Mouse (Mus musculus): ENCODE measurements at regions not wholly inside any gene's neighbourhood (a gene's known extent, or its start where the extent isn't known, plus 50 kb on each side); places are given as distances from the start of the nearest gene placed in this dataset.

DNA sequence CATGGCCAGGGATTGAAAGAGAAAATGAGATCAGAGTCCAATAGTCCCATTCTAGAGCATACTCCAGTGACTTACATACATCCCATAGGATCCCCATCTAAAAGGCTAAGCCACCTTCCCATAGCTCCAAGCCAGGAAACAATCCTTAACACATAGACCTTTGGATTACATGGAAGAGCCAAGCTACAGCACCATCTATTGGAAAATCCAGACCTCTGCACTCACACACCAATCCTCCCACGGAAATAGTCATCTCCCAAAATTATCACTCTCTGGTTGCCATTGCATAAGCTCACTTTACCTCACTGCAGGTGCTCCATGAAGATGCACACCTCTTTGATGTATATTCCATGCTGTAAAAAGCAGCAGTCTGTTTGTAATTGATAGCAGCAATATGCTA, 543.4 kb downstream of the Nebl start:
- no peaks in the 10 kb centered on the region for H3K4me1 ChIP-seq (ENCODE audit: control insufficient read depth, insufficient read depth, low read length)
- no peak for ATAC-seq (ENCODE audit: low read depth)
- WGBS = 64% methylated on average over 1 of the region's 1 CpGs
- no peak overlapping the region for H3K4me2 ChIP-seq (ENCODE audit: low read depth, low read length)
- no peaks in the 10 kb centered on the region for H3K27me3 ChIP-seq (ENCODE audit: control insufficient read depth, insufficient read depth, low read length)
- no peak overlapping the region for H3K4me3 ChIP-seq (ENCODE audit: low read depth, low read length)
- H3K9ac ChIP-seq (replicated peaks; ENCODE audit: low read depth, low read length) = no peak overlapping the region
- no peak overlapping the region for H3K27ac ChIP-seq (ENCODE audit: low read depth, low read length)
- H3K9me3 ChIP-seq (ENCODE audit: control insufficient read depth, low read length) = no peaks in the 10 kb centered on the region
- no peaks in the 10 kb centered on the region for H3K36me3 ChIP-seq (ENCODE audit: control insufficient read depth, insufficient read depth, low read length)

GRCm38 (mm10) chr2:17183696-17184095, 547.6 kb downstream of the Nebl start:
- ATAC-seq (ENCODE audit: low read depth) = no peak
- no peak overlapping the region for H3K4me2 ChIP-seq (ENCODE audit: low read depth, low read length)
- WGBS = 76% methylated on average over 2 of the region's 2 CpGs

GRCm38 (mm10) chr2:17181597-17181996, 549.7 kb downstream of the Nebl start:
- 92% methylated on average over 2 of the region's 2 CpGs for WGBS
- no peak for ATAC-seq (ENCODE audit: low read depth)
- Histone ChIP-seq H3K9ac (replicated peaks; ENCODE audit: low read depth, low read length) (no peak overlapping the region), H3K9me3 (ENCODE audit: control insufficient read depth, low read length) (no peaks in the 10 kb centered on the region), H3K36me3 (ENCODE audit: control insufficient read depth, insufficient read depth, low read length) (no peaks in the 10 kb centered on the region), H3K27ac (ENCODE audit: low read depth, low read length) (no peak overlapping the region), H3K4me2 (ENCODE audit: low read depth, low read length) (no peak overlapping the region), H3K4me3 (ENCODE audit: low read depth, low read length) (no peak overlapping the region), H3K27me3 (ENCODE audit: control insufficient read depth, insufficient read depth, low read length) (no peaks in the 10 kb centered on the region), H3K4me1 (ENCODE audit: control insufficient read depth, insufficient read depth, low read length) (no peaks in the 10 kb centered on the region)

More at GRCm38 (mm10) chr2:17183696-17184095, 547.6 kb downstream of the Nebl start:
- no peak overlapping the region for H3K9ac ChIP-seq (replicated peaks; ENCODE audit: low read depth, low read length)
- no peak overlapping the region for H3K27ac ChIP-seq (ENCODE audit: low read depth, low read length)
- H3K9me3 ChIP-seq (ENCODE audit: control insufficient read depth, low read length) = no peaks in the 10 kb centered on the region
- no peaks in the 10 kb centered on the region for H3K27me3 ChIP-seq (ENCODE audit: control insufficient read depth, insufficient read depth, low read length)
- H3K4me3 ChIP-seq (ENCODE audit: low read depth, low read length) = no peak overlapping the region
- H3K36me3 ChIP-seq (ENCODE audit: control insufficient read depth, insufficient read depth, low read length) = no peaks in the 10 kb centered on the region
- no peaks in the 10 kb centered on the region for H3K4me1 ChIP-seq (ENCODE audit: control insufficient read depth, insufficient read depth, low read length)

DNA sequence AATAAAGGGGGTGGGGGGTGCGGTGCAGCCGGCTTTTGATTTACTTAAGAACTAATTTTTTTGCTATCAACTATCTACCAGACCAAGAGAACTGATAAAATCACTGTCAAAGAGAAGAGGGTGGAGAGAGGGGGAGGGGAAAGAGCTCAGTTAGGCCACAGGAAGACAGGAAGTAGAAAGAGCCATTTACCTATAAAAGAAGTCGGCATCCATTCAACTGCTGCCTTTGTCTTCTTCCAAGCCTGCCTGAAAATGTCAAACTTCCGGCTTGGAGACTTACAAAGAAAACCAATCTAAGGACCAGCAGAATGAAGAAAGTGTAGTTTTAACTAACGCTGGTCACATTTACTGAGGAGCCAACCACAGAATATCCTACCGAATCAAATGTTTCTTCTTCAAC, 562.4 kb downstream of the Nebl start:
- H3K4me2 ChIP-seq (ENCODE audit: low read depth, low read length) = no peak overlapping the region
- 93% methylated on average over 6 of the region's 6 CpGs for WGBS
- no peak overlapping the region for H3K27ac ChIP-seq (ENCODE audit: low read depth, low read length)
- no peak overlapping the region for H3K4me3 ChIP-seq (ENCODE audit: low read depth, low read length)
- no peaks in the 10 kb centered on the region for H3K36me3 ChIP-seq (ENCODE audit: control insufficient read depth, insufficient read depth, low read length)
- H3K9me3 ChIP-seq (ENCODE audit: control insufficient read depth, low read length) = no peaks in the 10 kb centered on the region
- no peak for ATAC-seq (ENCODE audit: low read depth)
- no peaks in the 10 kb centered on the region for H3K4me1 ChIP-seq (ENCODE audit: control insufficient read depth, insufficient read depth, low read length)
- no peak overlapping the region for H3K9ac ChIP-seq (replicated peaks; ENCODE audit: low read depth, low read length)
- no peaks in the 10 kb centered on the region for H3K27me3 ChIP-seq (ENCODE audit: control insufficient read depth, insufficient read depth, low read length)

- no peak for ATAC-seq (ENCODE audit: low read depth)
- WGBS = 87% methylated on average over 2 of the region's 2 CpGs
- H3K4me3 ChIP-seq (ENCODE audit: low read depth, low read length) = no peak overlapping the region
- H3K27ac ChIP-seq (ENCODE audit: low read depth, low read length) = no peak overlapping the region
- no peak overlapping the region for H3K9ac ChIP-seq (replicated peaks; ENCODE audit: low read depth, low read length)
- no peaks in the 10 kb centered on the region for H3K4me1 ChIP-seq (ENCODE audit: control insufficient read depth, insufficient read depth, low read length)
- no peak overlapping the region for H3K4me2 ChIP-seq (ENCODE audit: low read depth, low read length)
- H3K9me3 ChIP-seq (ENCODE audit: control insufficient read depth, low read length) = no peaks in the 10 kb centered on the region
- H3K27me3 ChIP-seq (ENCODE audit: control insufficient read depth, insufficient read depth, low read length) = no peaks in the 10 kb centered on the region
- no peaks in the 10 kb centered on the region for H3K36me3 ChIP-seq (ENCODE audit: control insufficient read depth, insufficient read depth, low read length)
These were observed 566.2 kb downstream of the Nebl start for GRCm38 (mm10) chr2:17165016-17165415.

GRCm38 (mm10) chr2:17158463-17158862, 572.8 kb downstream of the Nebl start:
- no peak overlapping the region for H3K4me2 ChIP-seq (ENCODE audit: low read depth, low read length)
- no peaks in the 10 kb centered on the region for H3K4me1 ChIP-seq (ENCODE audit: control insufficient read depth, insufficient read depth, low read length)
- H3K9me3 ChIP-seq (ENCODE audit: control insufficient read depth, low read length) = no peaks in the 10 kb centered on the region
- no peaks in the 10 kb centered on the region for H3K27me3 ChIP-seq (ENCODE audit: control insufficient read depth, insufficient read depth, low read length)
- H3K9ac ChIP-seq (replicated peaks; ENCODE audit: low read depth, low read length) = no peak overlapping the region
- H3K4me3 ChIP-seq (ENCODE audit: low read depth, low read length) = no peak overlapping the region
- no peak overlapping the region for H3K27ac ChIP-seq (ENCODE audit: low read depth, low read length)
- ATAC-seq (ENCODE audit: low read depth) = no peak
- WGBS = 78% methylated on average over 1 of the region's 1 CpGs
- H3K36me3 ChIP-seq (ENCODE audit: control insufficient read depth, insufficient read depth, low read length) = no peaks in the 10 kb centered on the region

- Histone ChIP-seq H3K27ac (ENCODE audit: low read depth, low read length) (no peak overlapping the region), H3K4me1 (ENCODE audit: control insufficient read depth, insufficient read depth, low read length) (no peaks in the 10 kb centered on the region), H3K9me3 (ENCODE audit: control insufficient read depth, low read length) (no peaks in the 10 kb centered on the region), H3K9ac (replicated peaks; ENCODE audit: low read depth, low read length) (no peak overlapping the region), H3K4me3 (ENCODE audit: low read depth, low read length) (no peak overlapping the region), H3K36me3 (ENCODE audit: control insufficient read depth, insufficient read depth, low read length) (no peaks in the 10 kb centered on the region), H3K4me2 (ENCODE audit: low read depth, low read length) (no peak overlapping the region), H3K27me3 (ENCODE audit: control insufficient read depth, insufficient read depth, low read length) (no peaks in the 10 kb centered on the region)
- 50% methylated on average over 1 of the region's 1 CpGs for WGBS
- ATAC-seq (ENCODE audit: low read depth) = no peak
These were observed 573.9 kb downstream of the Nebl start for GRCm38 (mm10) chr2:17157336-17157735.

DNA sequence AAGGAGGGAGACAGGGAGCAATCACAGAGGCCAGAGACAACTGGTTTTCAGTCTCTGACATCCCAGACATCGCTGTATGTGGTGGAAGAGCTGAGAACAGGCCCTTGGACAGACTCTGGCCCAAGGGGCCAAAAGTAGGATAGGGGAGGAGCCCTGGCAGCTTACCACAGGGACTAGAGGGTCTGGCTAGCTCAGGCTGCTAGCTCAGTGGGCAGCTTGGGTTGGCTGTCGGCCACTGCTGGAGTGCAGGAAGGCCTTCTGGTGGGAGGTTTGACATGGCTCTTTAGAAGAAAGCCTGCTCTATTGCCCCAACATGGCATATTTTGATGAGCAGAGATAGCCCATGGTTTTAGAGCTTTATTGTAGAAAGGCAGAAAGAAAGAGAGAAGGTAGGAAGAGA, 575.7 kb downstream of the Nebl start:
- H3K4me3 ChIP-seq (ENCODE audit: low read depth, low read length) = no peak overlapping the region
- no peaks in the 10 kb centered on the region for H3K9me3 ChIP-seq (ENCODE audit: control insufficient read depth, low read length)

DNA sequence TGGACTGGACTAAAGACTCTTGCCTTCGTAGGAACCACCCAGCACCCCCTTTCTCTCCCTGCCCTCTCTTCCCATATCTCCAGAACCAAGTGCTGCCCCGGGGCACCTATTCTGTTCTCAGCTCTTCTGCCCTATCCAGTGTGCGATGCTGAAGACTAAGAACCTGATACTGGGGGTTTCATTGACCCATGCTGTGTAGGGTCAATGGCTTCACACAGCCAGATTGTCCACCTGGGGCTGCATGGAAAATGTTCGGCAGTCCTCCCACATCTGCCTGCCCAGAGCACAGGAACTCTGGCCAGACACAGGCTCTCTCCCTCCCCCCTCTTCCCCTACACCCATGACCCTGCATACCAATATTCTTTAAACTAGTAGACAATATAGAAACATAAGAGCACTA, 607.6 kb downstream of the Nebl start:
- ATAC-seq (ENCODE audit: low read depth) = no peak
- no peak overlapping the region for H3K9ac ChIP-seq (replicated peaks; ENCODE audit: low read depth, low read length)
- no peak overlapping the region for H3K4me2 ChIP-seq (ENCODE audit: low read depth, low read length)
- H3K4me1 ChIP-seq (ENCODE audit: control insufficient read depth, insufficient read depth, low read length) = no peaks in the 10 kb centered on the region
- H3K9me3 ChIP-seq (ENCODE audit: control insufficient read depth, low read length) = no peaks in the 10 kb centered on the region
- no peaks in the 10 kb centered on the region for H3K36me3 ChIP-seq (ENCODE audit: control insufficient read depth, insufficient read depth, low read length)
- H3K27ac ChIP-seq (ENCODE audit: low read depth, low read length) = no peak overlapping the region
- WGBS = 88% methylated on average over 4 of the region's 4 CpGs
- no peaks in the 10 kb centered on the region for H3K27me3 ChIP-seq (ENCODE audit: control insufficient read depth, insufficient read depth, low read length)
- no peak overlapping the region for H3K4me3 ChIP-seq (ENCODE audit: low read depth, low read length)

More for the DNA sequence above, 575.7 kb downstream of the Nebl start:
- 81% methylated on average over 2 of the region's 2 CpGs for WGBS
- no peak for ATAC-seq (ENCODE audit: low read depth)
- Histone ChIP-seq H3K4me1 (ENCODE audit: control insufficient read depth, insufficient read depth, low read length) (no peaks in the 10 kb centered on the region), H3K4me2 (ENCODE audit: low read depth, low read length) (no peak overlapping the region), H3K36me3 (ENCODE audit: control insufficient read depth, insufficient read depth, low read length) (no peaks in the 10 kb centered on the region), H3K27me3 (ENCODE audit: control insufficient read depth, insufficient read depth, low read length) (no peaks in the 10 kb centered on the region), H3K27ac (ENCODE audit: low read depth, low read length) (no peak overlapping the region), H3K9ac (replicated peaks; ENCODE audit: low read depth, low read length) (no peak overlapping the region)

DNA sequence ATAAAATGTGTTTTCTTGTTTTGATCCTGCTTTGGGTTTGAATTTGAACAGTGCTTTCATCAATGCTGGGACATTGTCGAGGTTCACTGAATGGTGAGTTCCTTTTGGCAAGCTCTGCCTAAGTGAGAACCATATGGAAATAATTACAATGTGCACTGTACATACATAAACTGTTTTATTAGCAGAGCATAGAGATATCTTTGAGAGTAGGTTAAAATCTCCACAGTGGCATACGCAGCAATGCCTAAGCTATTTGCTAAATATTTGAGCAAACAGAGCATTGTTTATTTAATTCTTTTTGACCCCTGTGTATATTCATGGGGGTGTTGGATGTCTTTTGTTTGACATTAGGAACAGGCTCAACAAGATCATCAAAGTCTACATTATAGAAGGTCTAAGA, 614.0 kb downstream of the Nebl start:
- no peak for ATAC-seq (ENCODE audit: low read depth)
- Histone ChIP-seq H3K36me3 (ENCODE audit: control insufficient read depth, insufficient read depth, low read length) (no peaks in the 10 kb centered on the region), H3K9ac (replicated peaks; ENCODE audit: low read depth, low read length) (no peak overlapping the region), H3K27me3 (ENCODE audit: control insufficient read depth, insufficient read depth, low read length) (no peaks in the 10 kb centered on the region), H3K27ac (ENCODE audit: low read depth, low read length) (no peak overlapping the region), H3K4me3 (ENCODE audit: low read depth, low read length) (no peak overlapping the region), H3K9me3 (ENCODE audit: control insufficient read depth, low read length) (no peaks in the 10 kb centered on the region), H3K4me2 (ENCODE audit: low read depth, low read length) (no peak overlapping the region), H3K4me1 (ENCODE audit: control insufficient read depth, insufficient read depth, low read length) (no peaks in the 10 kb centered on the region)
- 80% methylated on average over 2 of the region's 2 CpGs for WGBS
